Mouse (Mus musculus): ENCODE measurements at regions not wholly inside any gene's neighbourhood (a gene's known extent, or its start where the extent isn't known, plus 50 kb on each side); places are given as distances from the start of the nearest gene placed in this dataset.

DNA sequence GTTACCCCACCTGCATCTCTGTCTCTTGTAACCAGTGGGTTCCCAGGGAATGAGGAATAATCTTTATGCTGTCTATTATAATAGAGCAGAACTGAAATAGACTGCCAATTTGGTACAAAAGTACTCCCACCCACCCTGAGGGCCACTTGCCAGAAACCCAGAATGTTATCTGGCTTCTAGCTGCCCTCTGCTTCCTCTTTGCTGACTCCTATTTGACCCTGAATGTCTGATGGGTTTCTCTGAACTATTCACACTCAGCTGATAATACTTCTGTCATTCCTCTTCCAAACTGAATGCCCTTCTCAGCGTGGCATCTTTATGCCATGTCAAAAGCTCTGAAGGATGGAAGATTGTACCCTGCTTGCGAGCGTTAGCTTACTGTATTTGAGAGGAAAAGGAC is 64.2 kb upstream of the Arsj start:
- ATAC-seq (ENCODE audit: low FRiP score): no peak
- 51% methylated on average over 3 of the region's 3 CpGs for WGBS
- H3K27ac ChIP-seq (replicated peaks): no peak overlapping the region
- H3K4me2 ChIP-seq: no peak overlapping the region
- H3K27me3 ChIP-seq (replicated peaks): no peaks in the 10 kb centered on the region
- no peaks in the 10 kb centered on the region for H3K9me3 ChIP-seq (replicated peaks)
- no peaks in the 10 kb centered on the region for H3K36me3 ChIP-seq
- no peak overlapping the region for H3K4me3 ChIP-seq (replicated peaks)
- H3K4me1 ChIP-seq: no peaks in the 10 kb centered on the region
- H3K9ac ChIP-seq (replicated peaks): no peak overlapping the region

DNA sequence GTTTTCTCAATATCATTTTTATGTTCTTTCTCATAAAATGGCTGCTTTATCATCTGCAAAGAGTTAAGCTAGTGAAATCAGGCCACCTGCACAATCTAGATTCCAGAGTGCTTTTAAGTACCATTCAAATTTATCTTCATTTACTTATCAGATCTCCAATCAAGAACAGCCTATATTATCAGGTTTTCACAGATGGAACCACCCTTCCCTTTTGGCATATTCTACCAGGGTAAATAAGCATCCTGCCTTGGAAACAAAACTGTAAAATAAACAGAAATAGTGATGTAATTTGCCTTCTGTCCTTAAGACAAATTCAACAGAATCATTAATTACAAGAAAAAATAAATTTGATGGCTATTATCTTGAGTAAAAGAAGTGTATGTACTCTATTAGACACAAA is 55.2 kb upstream of the Arsj start:
- H3K4me1 ChIP-seq: no peaks in the 10 kb centered on the region
- H3K27me3 ChIP-seq (replicated peaks): no peaks in the 10 kb centered on the region
- H3K4me2 ChIP-seq: no peak overlapping the region
- no peaks in the 10 kb centered on the region for H3K36me3 ChIP-seq
- no peak for ATAC-seq (ENCODE audit: low FRiP score)
- H3K27ac ChIP-seq (replicated peaks): no peak overlapping the region
- no peak overlapping the region for H3K9ac ChIP-seq (replicated peaks)
- H3K9me3 ChIP-seq (replicated peaks): no peaks in the 10 kb centered on the region
- no peak overlapping the region for H3K4me3 ChIP-seq (replicated peaks)
